Mouse (Mus musculus) neural tube, embryonic 11.5 days (tissue): ENCODE results near the gene Tet2. TPM values are rescaled to one million over a fixed set of nuclear protein-coding genes. Genes with fewer than 3 reads are reported as not detected.

Source experiments
- ATAC-seq: fragments of 200-750 bp; cut with Nextera tagmentation; 2 replicates; pipeline ENCODE4 v1.8.0; 2017; ENCODE audit warnings: moderate number of reproducible peaks, mild to moderate bottlenecking, moderate TSS enrichment, moderate library complexity; ENCODE audit not compliant: insufficient read depth, low FRiP score, low TSS enrichment
- DNase-seq: peaks from one replicate; pipeline ENCODE4 v3.0.0-alpha.2; 2015; ENCODE audit warnings: low spot score
- H3K27ac ChIP-seq: fragments of 300-500 bp; sonication (generic); 2 replicates; pipeline ENCODE4 v1.5.1; 2014; ENCODE audit warnings: low read depth, mild to moderate bottlenecking, low read length
- H3K27me3 ChIP-seq: fragments of 300-500 bp; sonication (generic); 2 replicates; pipeline ENCODE4 v1.6.1; 2014; ENCODE audit warnings: mild to moderate bottlenecking, low read length, mixed read lengths; ENCODE audit not compliant: control insufficient read depth, insufficient read depth
- H3K36me3 ChIP-seq: fragments of 300-500 bp; sonication (generic); 2 replicates; pipeline ENCODE4 v1.6.1; 2014; ENCODE audit warnings: mild to moderate bottlenecking, low read length, moderate library complexity, mixed read lengths; ENCODE audit not compliant: control insufficient read depth, insufficient read depth
- H3K4me1 ChIP-seq: fragments of 300-500 bp; sonication (generic); 2 replicates; pipeline ENCODE4 v1.6.1; 2014; ENCODE audit warnings: low read length, mixed read lengths; ENCODE audit not compliant: control insufficient read depth, insufficient read depth
- H3K4me2 ChIP-seq: fragments of 300-500 bp; sonication (generic); 2 replicates; pipeline ENCODE4 v1.6.1; 2014; ENCODE audit warnings: low read depth, mild to moderate bottlenecking, moderate library complexity
- H3K4me3 ChIP-seq: fragments of 300-500 bp; sonication (generic); 2 replicates; pipeline ENCODE4 v1.5.1; 2014; ENCODE audit warnings: low read depth, low read length
- H3K9ac ChIP-seq: fragments of 300-500 bp; sonication (generic); 2 replicates; pipeline ENCODE4 v1.6.1; 2014; ENCODE audit warnings: mild to moderate bottlenecking, low read length
- H3K9me3 ChIP-seq: fragments of 300-500 bp; sonication (generic); 2 replicates; pipeline ENCODE4 v1.6.1; 2016; ENCODE audit warnings: low read length; ENCODE audit not compliant: control insufficient read depth
- WGBS: fragments of 180-500 bp; shearing (Covaris S2); extraction: QIAGEN DNeasy Blood & Tissue Kit; methylation state at CpG from one replicate; pipeline ENCODE4 v1.1.7; 2014; 5-methylcytosine and 5-hydroxymethylcytosine counted together
- polyA plus RNA-seq: library from polyadenylated mRNA; unstranded; fragments of >200 nt; fragmentation: Nextera tagmentation; extraction: Ambion mirVana; gene quantifications from 2 replicates; pipeline ENCODE4 v1.2.1, GENCODE M21; 2014

Gene Tet2
- polyA plus RNA-seq, 1 experiment from 2014 or later = 18.3 TPM

DNA sequence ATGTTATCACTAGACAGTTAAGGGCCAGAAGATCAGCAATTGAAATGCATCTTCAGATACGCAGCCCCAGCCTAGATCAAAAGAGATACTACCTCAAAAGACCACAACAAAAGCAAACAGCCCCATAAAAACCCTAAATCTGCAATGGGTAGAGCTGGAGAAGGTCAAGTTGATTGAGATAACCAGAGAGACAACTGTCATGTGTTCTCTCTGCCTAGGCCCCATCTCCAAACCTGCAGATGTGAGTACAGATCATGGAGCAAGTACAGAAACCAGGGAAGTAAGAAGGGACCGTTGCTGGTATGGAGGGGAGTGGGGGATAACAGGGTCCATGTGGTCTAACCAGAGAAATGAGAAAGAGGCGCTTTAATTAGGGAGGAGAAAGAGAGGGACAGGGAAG, 36.1 kb downstream of the Tet2 start:
- H3K4me1 ChIP-seq = no peaks in the 10 kb centered on the region
- no peak overlapping the region for H3K27ac ChIP-seq
- no peak overlapping the region for H3K4me2 ChIP-seq
- no peaks in the 10 kb centered on the region for H3K27me3 ChIP-seq
- no peak for ATAC-seq
- WGBS = 85% methylated on average over 3 of the region's 3 CpGs
- no peak overlapping the region for H3K9ac ChIP-seq
- no peak overlapping the region for H3K4me3 ChIP-seq
- DNase-seq = no peak
- no peaks in the 10 kb centered on the region for H3K9me3 ChIP-seq
- H3K36me3 ChIP-seq = no peaks in the 10 kb centered on the region

DNA sequence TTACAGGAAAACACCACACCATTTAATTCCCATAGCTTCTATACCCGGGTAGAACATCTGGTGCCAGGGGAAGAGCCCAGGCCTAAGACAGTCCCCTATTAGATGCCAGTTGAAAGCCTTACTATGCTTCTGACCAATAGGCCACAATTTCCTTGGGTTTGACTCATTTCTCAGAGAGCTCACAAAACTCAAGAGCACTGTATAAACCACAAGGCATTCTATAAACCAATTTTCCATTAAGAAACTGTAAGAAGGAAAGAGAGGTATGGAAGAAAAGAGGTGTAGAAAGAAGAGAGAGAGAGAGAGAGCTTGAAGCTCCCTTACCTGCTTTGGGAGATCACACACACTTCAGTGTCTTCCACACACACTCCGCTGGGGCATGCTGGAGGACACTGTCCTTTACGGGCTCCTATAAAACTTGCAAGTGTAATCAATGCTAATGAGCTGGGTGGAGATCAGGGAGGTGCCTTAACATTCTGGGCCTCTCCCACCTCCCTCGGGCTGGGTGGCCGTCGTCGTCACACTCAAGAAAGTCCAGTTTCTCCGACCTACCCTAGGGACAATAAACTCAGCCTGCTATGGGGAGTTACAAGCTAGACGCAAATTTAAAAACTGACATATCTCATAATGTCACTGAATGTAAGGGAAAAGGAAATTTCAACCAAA, 38.5 kb downstream of the Tet2 start:
- Histone ChIP-seq H3K4me3 (no peak overlapping the region), H3K4me1 (no peaks in the 10 kb centered on the region), H3K4me2 (no peak overlapping the region), H3K9me3 (no peaks in the 10 kb centered on the region), H3K27me3 (no peaks in the 10 kb centered on the region), H3K27ac (no peak overlapping the region), H3K36me3 (no peaks in the 10 kb centered on the region), H3K9ac (no peak overlapping the region)
- no peak for DNase-seq
- WGBS = 47% methylated on average over 9 of the region's 9 CpGs
- no peak for ATAC-seq

- Histone ChIP-seq H3K27ac (no peak overlapping the region), H3K36me3 (no peaks in the 10 kb centered on the region), H3K4me3 (no peak overlapping the region), H3K9ac (no peak overlapping the region), H3K4me2 (no peak overlapping the region), H3K27me3 (no peaks in the 10 kb centered on the region), H3K4me1 (no peaks in the 10 kb centered on the region), H3K9me3 (no peaks in the 10 kb centered on the region)
- ATAC-seq = peak; percentile 60; the same call in 1 of the 2 replicates
- 88% methylated on average over 7 of the region's 7 CpGs for WGBS
- DNase-seq = no peak
Observed at GRCm38 (mm10) chr3:133496953-133497352, 48.0 kb downstream of the Tet2 start.

DNA sequence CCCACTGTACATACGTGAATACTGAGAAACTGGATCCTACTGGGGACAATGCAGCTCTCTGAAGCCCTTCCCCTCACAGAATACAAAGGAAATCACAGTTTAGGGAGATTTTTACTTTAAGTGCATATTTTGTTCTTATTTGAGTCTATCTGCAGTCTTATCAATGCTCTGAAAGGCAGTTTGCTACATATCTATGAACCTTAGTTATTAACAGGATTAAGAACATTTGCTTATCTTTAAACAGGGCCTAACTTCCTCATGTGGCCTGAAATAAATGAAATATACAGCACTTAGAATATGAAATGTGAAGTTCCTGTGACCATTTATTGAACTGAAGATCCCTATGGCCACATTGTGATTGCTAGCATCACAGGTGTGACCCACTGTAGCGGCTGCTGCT, 53.6 kb downstream of the Tet2 start:
- no peak overlapping the region for H3K9ac ChIP-seq
- no peak overlapping the region for H3K4me3 ChIP-seq
- H3K9me3 ChIP-seq = no peaks in the 10 kb centered on the region
- WGBS = 81% methylated on average over 2 of the region's 2 CpGs
- no peaks in the 10 kb centered on the region for H3K27me3 ChIP-seq
- H3K36me3 ChIP-seq = peaks cover 10% of the 10 kb centered on the region
- DNase-seq (no peak), ATAC-seq (no peak)
- H3K27ac ChIP-seq = no peak overlapping the region
- no peaks in the 10 kb centered on the region for H3K4me1 ChIP-seq
- H3K4me2 ChIP-seq = no peak overlapping the region

GRCm38 (mm10) chr3:133488022-133488725, 56.8 kb downstream of the Tet2 start:
- Histone ChIP-seq H3K4me1 (no peaks in the 10 kb centered on the region), H3K9me3 (no peaks in the 10 kb centered on the region), H3K9ac (no peak overlapping the region), H3K4me3 (no peak overlapping the region), H3K27ac (no peak overlapping the region), H3K36me3 (peaks cover 11% of the 10 kb centered on the region), H3K27me3 (no peaks in the 10 kb centered on the region), H3K4me2 (no peak overlapping the region)
- ATAC-seq (no peak), DNase-seq (no peak)
- 92% methylated on average over 13 of the region's 13 CpGs for WGBS

GRCm38 (mm10) chr3:133482887-133483286, 62.1 kb downstream of the Tet2 start:
- Histone ChIP-seq H3K4me2 (no peak overlapping the region), H3K27ac (no peak overlapping the region), H3K9me3 (no peaks in the 10 kb centered on the region), H3K27me3 (no peaks in the 10 kb centered on the region), H3K4me1 (no peaks in the 10 kb centered on the region), H3K4me3 (no peak overlapping the region), H3K36me3 (peaks cover 10% of the 10 kb centered on the region), H3K9ac (no peak overlapping the region)
- WGBS = 94% methylated on average over 1 of the region's 1 CpGs
- ATAC-seq (no peak), DNase-seq (no peak)

DNA sequence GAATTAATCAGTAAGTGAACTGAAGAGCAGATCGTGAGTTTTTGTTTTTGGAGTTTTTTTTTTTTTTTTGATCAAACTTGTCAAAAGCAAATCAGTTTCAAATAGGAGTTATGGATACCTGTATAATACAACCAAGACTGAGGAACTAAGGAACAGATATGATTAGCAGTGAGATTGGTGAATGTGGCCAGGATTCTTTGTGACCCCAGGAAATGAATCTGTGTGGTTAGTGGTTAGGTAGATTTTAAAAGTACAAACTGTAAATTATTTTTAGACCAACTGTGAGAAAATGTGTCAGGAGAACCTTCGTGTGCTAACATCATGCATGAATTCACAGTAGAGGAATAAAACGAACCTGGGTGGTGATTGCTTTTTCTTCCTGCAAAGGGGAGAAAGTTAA, 66.0 kb downstream of the Tet2 start:
- H3K36me3 ChIP-seq = peaks cover 5% of the 10 kb centered on the region; the same call in 1 of the 2 replicates
- no peaks in the 10 kb centered on the region for H3K4me1 ChIP-seq
- no peak overlapping the region for H3K4me3 ChIP-seq
- H3K4me2 ChIP-seq = no peak overlapping the region
- DNase-seq (no peak), ATAC-seq (no peak)
- no peak overlapping the region for H3K9ac ChIP-seq
- 94% methylated on average over 3 of the region's 3 CpGs for WGBS
- H3K27me3 ChIP-seq = no peaks in the 10 kb centered on the region
- H3K9me3 ChIP-seq = no peaks in the 10 kb centered on the region
- H3K27ac ChIP-seq = no peak overlapping the region

DNA sequence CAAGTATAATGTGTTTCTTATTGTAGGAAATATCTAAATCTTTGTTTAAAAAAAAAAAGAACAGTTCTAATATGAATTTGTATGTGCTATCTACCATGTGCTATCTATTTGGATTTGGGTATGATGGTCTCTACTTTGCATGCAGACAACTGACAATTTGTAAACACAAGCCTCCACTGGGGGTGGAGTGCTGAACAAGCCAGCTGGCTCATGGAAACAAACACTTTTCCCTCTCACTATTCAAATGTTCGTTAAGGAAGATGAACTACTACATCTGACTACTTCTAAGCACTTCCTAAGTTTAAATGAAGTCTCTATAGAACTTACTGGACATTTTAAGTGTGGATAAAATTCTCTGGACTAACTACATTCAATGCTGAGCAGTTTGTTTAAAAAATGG, 71.2 kb downstream of the Tet2 start:
- no peaks in the 10 kb centered on the region for H3K9me3 ChIP-seq
- no peaks in the 10 kb centered on the region for H3K4me1 ChIP-seq
- no peak overlapping the region for H3K9ac ChIP-seq
- no peak overlapping the region for H3K4me2 ChIP-seq
- no peak overlapping the region for H3K4me3 ChIP-seq
- no peak for ATAC-seq
- no peak for DNase-seq
- WGBS = 84% methylated on average over 1 of the region's 1 CpGs
- no peak overlapping the region for H3K27ac ChIP-seq
- H3K36me3 ChIP-seq = peaks cover 11% of the 10 kb centered on the region; the same call in 1 of the 2 replicates
- no peaks in the 10 kb centered on the region for H3K27me3 ChIP-seq

DNA sequence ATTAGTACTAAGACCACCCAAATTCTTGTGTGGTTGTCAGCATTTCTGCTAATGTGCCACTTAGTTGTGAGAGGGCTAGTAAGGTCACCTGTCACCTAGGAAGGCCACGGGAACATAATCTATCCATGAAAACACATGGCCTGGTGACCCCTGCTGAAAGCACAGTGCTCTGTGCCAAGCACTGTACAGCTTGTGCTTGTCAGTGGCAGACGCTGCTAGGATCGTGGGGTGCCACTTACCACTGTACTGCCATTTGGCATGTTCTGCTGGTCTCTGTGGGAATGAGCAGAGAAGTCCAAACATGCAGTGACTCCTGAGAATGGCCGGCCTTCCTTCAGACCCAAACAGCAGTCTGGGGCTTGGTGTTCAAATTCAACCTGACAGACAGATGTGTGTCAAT, 73.8 kb downstream of the Tet2 start:
- Histone ChIP-seq H3K4me3 (no peak overlapping the region), H3K9me3 (no peaks in the 10 kb centered on the region), H3K4me1 (no peaks in the 10 kb centered on the region), H3K27me3 (no peaks in the 10 kb centered on the region), H3K27ac (no peak overlapping the region), H3K9ac (no peak overlapping the region), H3K36me3 (peaks cover 26% of the 10 kb centered on the region), H3K4me2 (no peak overlapping the region)
- WGBS = 86% methylated on average over 4 of the region's 4 CpGs
- DNase-seq (no peak), ATAC-seq (no peak)
